Mouse (Mus musculus): ENCODE data around the gene Gm8020.
"Not testable (repeated sequence)": the region's sequence is repeated elsewhere in the genome, so short reads cannot be mapped to it uniquely, and the experiment has no call there.

Gene Gm8020

GRCm38 (mm10) chr14:42502249-42502648 is at the start of gene Gm8020:
Gm8020 (minus strand) TSS chr14:42502349.
- DNase-seq (ENCODE audit: low read depth, low spot score) = not testable (repeated sequence)

- DNase-seq (ENCODE audit: low read depth, low spot score) = not testable (repeated sequence)
Measured at GRCm38 (mm10) chr14:42543170-42543701, 41.1 kb upstream of the Gm8020 start.

- not testable (repeated sequence) for DNase-seq (ENCODE audit: low read depth, low spot score)
Measured at GRCm38 (mm10) chr14:42542316-42543169, 40.4 kb upstream of the Gm8020 start.

GRCm38 (mm10) chr14:42524182-42524581 is 22.0 kb upstream of the Gm8020 start, which contains the start of gene Gm8024:
Gm8024 (minus strand) TSS chr14:42524282.
- DNase-seq (ENCODE audit: low read depth, low spot score) = not testable (repeated sequence)

- not testable (repeated sequence) for DNase-seq (ENCODE audit: low read depth, low spot score)
Measured at GRCm38 (mm10) chr14:42463581-42463980, 38.6 kb downstream of the Gm8020 start, which contains the start of gene Gm8011. Gm8011 (plus strand) TSS chr14:42463881.
